Mouse (Mus musculus): Measurements from ENCODE around the gene Gm28035.

DNA sequence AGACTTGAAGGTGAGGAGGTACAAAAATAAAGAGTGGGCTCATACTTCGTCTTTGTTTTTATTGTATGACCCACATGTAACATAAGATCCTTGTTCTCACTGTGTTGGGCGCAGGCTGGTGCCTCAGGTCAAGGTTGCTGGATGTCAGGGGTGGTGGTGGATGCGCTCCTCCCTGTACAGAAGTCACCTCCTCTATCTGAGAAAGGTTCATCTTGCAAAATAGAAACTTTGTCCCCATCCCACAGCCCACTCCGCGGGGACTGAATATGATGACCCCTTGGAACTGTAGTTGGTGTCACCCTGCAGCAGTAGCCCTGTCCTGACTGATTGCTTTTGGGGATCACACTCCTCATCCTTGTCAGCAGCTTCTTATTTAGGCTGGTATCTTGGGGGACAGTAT, 6.7 kb downstream of the Gm28035 start:
- TF ChIP-seq CTCF (IDR thresholded peaks at IDR 0.05; ENCODE audit: low read depth) (no peak), EP300 (optimal IDR thresholded peaks at IDR 0.05) (no peak)
